8 mouse cellular contexts compared by ENCODE assay signal in genomic region chr9:61906912-61907311, GRCm38 (mm10). TPM values are rescaled to one million over a fixed set of nuclear protein-coding genes. Genes with fewer than 3 reads are reported as not detected.
A peak's percentile ranks its signal among the peaks of the same experiment; 100 is the strongest.
DNase-seq lines count a peak whose midpoint lies in the region; ATAC-seq lines count a peak whose summit lies in the region.

No protein-coding gene starts in this region.

- peaks cover 5% of the 10 kb centered on the region for H3K36me3 ChIP-seq in heart, embryonic 10.5 days
- no peaks in the 10 kb centered on the region; the same call in 1 of the 2 replicates for H3K36me3 ChIP-seq in heart, embryonic 11.5 days (ENCODE audit: control insufficient read depth, insufficient read depth, low read length)

- H3K4me2 ChIP-seq in heart, embryonic 11.5 days, result no peak overlapping the region

- H3K9me3 ChIP-seq in heart, embryonic 10.5 days, result no peaks in the 10 kb centered on the region
- H3K9me3 ChIP-seq in heart, embryonic 11.5 days (replicated peaks; ENCODE audit: control insufficient read depth, low read length), result no peaks in the 10 kb centered on the region

- no peak overlapping the region for H3K4me3 ChIP-seq in heart, embryonic 10.5 days
- H3K4me3 ChIP-seq in heart, embryonic 11.5 days (ENCODE audit: low read depth, low read length), result no peak overlapping the region

- H3K9ac ChIP-seq in heart, embryonic 11.5 days (ENCODE audit: low read depth, low read length), result no peak overlapping the region

- H3K27me3 ChIP-seq in heart, embryonic 10.5 days (ENCODE audit: insufficient read depth, poor library complexity, severe bottlenecking), result peaks cover 18% of the 10 kb centered on the region
- H3K27me3 ChIP-seq in heart, embryonic 11.5 days (ENCODE audit: control insufficient read depth, insufficient read depth, low read length), result peaks cover 9% of the 10 kb centered on the region

- WGBS in heart, embryonic 10.5 days, result 64% methylated on average over 10 of the region's 10 CpGs
- 60% methylated on average over 10 of the region's 10 CpGs for WGBS in heart, embryonic 11.5 days (ENCODE audit: insufficient replicate concordance)

- H3K27ac ChIP-seq in heart, embryonic 10.5 days, result no peak overlapping the region
- no peak overlapping the region for H3K27ac ChIP-seq in heart, embryonic 11.5 days (ENCODE audit: low read depth, low read length)

- ATAC-seq in heart, embryonic 11.5 days (replicated peaks; ENCODE audit: insufficient number of reproducible peaks, low FRiP score, low TSS enrichment), result no peak
- peak; percentile 54; a peak in 3 of 4 replicates for ATAC-seq in hematopoietic stem cell, adult 5-6 weeks (replicated peaks in 1 of 2; ENCODE audit: insufficient read depth in 1 of 2, low FRiP score in 2 of 2, low TSS enrichment in 1 of 2, low read depth in 1 of 2, poor library complexity in 2 of 2, severe bottlenecking in 2 of 2)
- peak; percentile 58 for ATAC-seq in megakaryocyte-erythroid progenitor cell, adult 5-6 weeks (replicated peaks; ENCODE audit: low FRiP score, low TSS enrichment, poor library complexity, severe bottlenecking)
- ATAC-seq in activated CD4-positive, CD25-positive, alpha-beta regulatory T cell, adult 4 months, result no peak

- H3K4me1 ChIP-seq in heart, embryonic 10.5 days, result peaks cover 17% of the 10 kb centered on the region
- H3K4me1 ChIP-seq in heart, embryonic 11.5 days (ENCODE audit: control insufficient read depth, insufficient read depth, low read length), result 0 out of 2 replicates have a peak, but pooled peaks cover 2% of the 10 kb centered on the region

- DNase-seq in heart, embryonic 10.5 days (ENCODE audit: low spot score), result peak; percentile 82
- DNase-seq in 416B (ENCODE audit: low read depth) (peak; percentile 58), NIH3T3 (ENCODE audit: low read depth) (peak; percentile 37)
- no peak for DNase-seq in gastrocnemius, postnatal 25 days

RNA-seq across cellular contexts. Expression of gene Rplp1, which starts 7.4 kb away (rescaled TPM):
- polyA plus RNA-seq in heart, embryonic 10.5 days (2016; fragmentation: Nextera tagmentation; extraction: Ambion mirVana), result 900 and 968 TPM in 2 replicates
- polyA plus RNA-seq in heart, embryonic 11.5 days (2014; fragmentation: Nextera tagmentation; extraction: Ambion mirVana), result 963 and 1,096 TPM in 2 replicates
- total RNA-seq in hematopoietic stem cell, adult 5-6 weeks (2017), result 4,785 and 5,477 TPM in 2 replicates
- total RNA-seq in megakaryocyte-erythroid progenitor cell, adult 5-6 weeks (2014; fragmentation: Nextera tagmentation), result 5,809 and 5,838 TPM in 2 replicates
- total RNA-seq in megakaryocyte-erythroid progenitor cell, adult 5-6 weeks (2017), result 6,867 and 6,903 TPM in 2 replicates
- 1,000 to 10,000 TPM; 3,627 to 3,817 TPM for polyA plus RNA-seq in activated CD4-positive, CD25-positive, alpha-beta regulatory T cell, adult 4 months (2017; shearing (Covaris generic))
- 1,000 to 10,000 TPM; 1,165 to 1,257 TPM for total RNA-seq in gastrocnemius, postnatal 25 days (2021)

RNA-seq across cellular contexts. Expression of gene Kif23, which starts 39.7 kb away (rescaled TPM):
- 105 and 112 TPM in 2 replicates for polyA plus RNA-seq in heart, embryonic 10.5 days (2016; fragmentation: Nextera tagmentation; extraction: Ambion mirVana)
- polyA plus RNA-seq in heart, embryonic 11.5 days (2014; fragmentation: Nextera tagmentation; extraction: Ambion mirVana), result 92.5 and 103 TPM in 2 replicates
- 142 and 175 TPM in 2 replicates for total RNA-seq in hematopoietic stem cell, adult 5-6 weeks (2017)
- total RNA-seq in megakaryocyte-erythroid progenitor cell, adult 5-6 weeks (2014; fragmentation: Nextera tagmentation), result 54.7 and 95.0 TPM in 2 replicates
- 59.4 and 67.3 TPM in 2 replicates for total RNA-seq in megakaryocyte-erythroid progenitor cell, adult 5-6 weeks (2017)
- 10 to 100 TPM; 29.4 to 40.1 TPM for polyA plus RNA-seq in activated CD4-positive, CD25-positive, alpha-beta regulatory T cell, adult 4 months (2017; shearing (Covaris generic))
- 1 to 10 TPM in 1 of 2 experiments, under 1 TPM in 1; 0.51 to 1.5 TPM for total RNA-seq in gastrocnemius, postnatal 25 days (2021)

Comparison
In these comparisons a context has a peak if more than half of its experiments do, and no peak if none do; other contexts are left out.
1. ATAC-seq: peak in hematopoietic stem cell, adult 5-6 weeks (2 of 2) and megakaryocyte-erythroid progenitor cell, adult 5-6 weeks (single experiment); none in heart, embryonic 11.5 days (single experiment) and activated CD4-positive, CD25-positive, alpha-beta regulatory T cell, adult 4 months (single experiment).
2. RNA of gene Kif23, which starts 39.7 kb away (total RNA-seq): 142 to 175 TPM in hematopoietic stem cell, adult 5-6 weeks and 54.7 to 95.0 TPM in megakaryocyte-erythroid progenitor cell, adult 5-6 weeks; 0.51 to 1.5 TPM in gastrocnemius, postnatal 25 days; every median in the first group is over 10 times any median in the second.